Mouse (Mus musculus) megakaryocyte, embryonic 14.5 days (primary cell): ENCODE measurements around the gene Gm10719. TPM values are rescaled to one million over a fixed set of nuclear protein-coding genes. Genes with fewer than 3 reads are reported as not detected.
"Not testable (repeated sequence)": the region's sequence is repeated elsewhere in the genome, so short reads cannot be mapped to it uniquely, and the experiment has no call there.

Experiments used
- H3K27me3 ChIP-seq: replicated peaks from 2 replicates; pipeline ENCODE3; 2012; ENCODE audit warnings: inconsistent platforms
- H3K36me3 ChIP-seq: replicated peaks from 2 replicates; pipeline ENCODE3; 2012; ENCODE audit warnings: low read length, inconsistent platforms, mixed read lengths
- H3K4me1 ChIP-seq: 2 replicates; pipeline ENCODE4 v1.6.1; 2012; ENCODE audit warnings: inconsistent platforms
- H3K4me3 ChIP-seq: replicated peaks from 2 replicates; pipeline ENCODE3; 2012; ENCODE audit warnings: moderate library complexity, mild to moderate bottlenecking, inconsistent platforms
- H3K9me3 ChIP-seq: 2 replicates; pipeline ENCODE4 v1.6.1; 2012; ENCODE audit warnings: inconsistent platforms
- polyA plus RNA-seq: library from polyadenylated mRNA; stranded (reverse); fragments of >175 nt; gene quantifications from 2 replicates; pipeline ENCODE4 v1.2.3, GENCODE M21; 2012; ENCODE audit warnings: low replicate concordance; ENCODE audit not compliant: insufficient read depth

Gene Gm10719
- polyA plus RNA-seq, 1 experiment: 9.8 TPM

DNA sequence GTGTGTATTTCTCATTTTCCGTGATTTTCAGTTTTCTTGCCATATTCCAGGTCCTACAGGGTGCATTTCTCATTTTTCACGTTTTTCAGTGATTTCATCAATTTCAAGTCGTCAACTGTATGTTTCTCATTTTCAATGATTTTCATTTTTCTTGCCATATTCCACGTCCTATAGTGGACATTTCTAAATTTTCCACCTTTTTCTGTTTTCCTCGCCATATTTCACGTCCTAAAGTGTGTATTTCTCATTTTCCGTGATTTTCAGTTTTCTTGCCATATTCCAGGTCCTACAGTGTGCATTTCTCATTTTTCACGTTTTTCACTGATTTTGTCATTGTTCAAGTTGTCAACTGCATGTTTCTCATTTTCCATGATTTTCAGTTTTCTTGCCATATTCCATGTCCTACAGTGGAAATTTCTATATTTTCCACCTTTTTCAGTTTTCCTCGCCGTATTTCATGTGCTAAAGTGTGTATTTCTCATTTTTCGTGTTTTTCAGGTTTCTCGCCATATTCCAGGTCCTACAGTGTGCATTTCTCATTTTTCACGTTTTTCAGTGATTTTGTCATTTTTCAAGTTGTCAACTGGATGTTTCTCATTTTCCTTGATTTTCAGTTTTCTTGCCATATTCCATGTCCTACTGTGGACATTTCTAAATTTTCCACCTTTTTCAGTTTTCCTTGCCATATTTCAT is 5.3 kb downstream of the Gm10719 start:
- not testable (repeated sequence) for H3K27me3 ChIP-seq, H3K9me3 ChIP-seq, H3K36me3 ChIP-seq, H3K4me3 ChIP-seq, H3K4me1 ChIP-seq

DNA sequence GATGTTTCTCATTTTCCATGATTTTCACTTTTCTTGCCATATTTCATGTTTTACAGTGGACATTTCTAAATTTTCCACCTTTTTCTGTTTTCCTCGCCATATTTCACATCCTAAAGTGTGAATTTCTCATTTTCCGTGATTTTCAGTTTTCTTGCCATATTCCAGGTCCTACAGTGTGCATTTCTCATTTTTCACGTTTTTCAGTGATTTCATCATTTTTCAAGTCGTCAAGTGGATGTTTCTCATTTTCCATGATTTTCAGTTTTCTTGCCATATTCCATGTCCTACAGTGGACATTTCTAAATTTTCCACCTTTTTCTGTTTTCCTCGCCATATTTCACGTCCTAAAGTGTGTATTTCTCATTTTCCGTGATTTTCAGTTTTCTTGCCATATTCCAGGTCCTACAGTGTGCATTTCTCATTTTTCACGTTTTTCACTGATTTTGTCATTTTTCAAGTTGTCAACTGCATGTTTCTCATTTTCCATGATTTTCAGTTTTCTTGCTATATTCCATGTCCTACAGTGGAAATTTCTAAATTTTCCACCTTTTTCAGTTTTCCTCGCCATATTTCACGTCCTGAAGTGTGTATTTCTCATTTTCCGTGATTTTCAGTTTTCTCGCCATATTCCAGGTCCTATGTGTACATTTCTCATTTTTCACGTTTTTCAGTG is 6.2 kb downstream of the Gm10719 start, which contains the start of gene Gm10718:
Gene Gm10718 (plus strand): TSS at position 236 of the 673 bp plus-strand sequence.
- not testable (repeated sequence) for H3K36me3 ChIP-seq, H3K4me1 ChIP-seq, H3K9me3 ChIP-seq, H3K27me3 ChIP-seq, H3K4me3 ChIP-seq

GRCm38 (mm10) chr9:3023985-3024648 is 6.9 kb downstream of the Gm10719 start:
- not testable (repeated sequence) for H3K4me3 ChIP-seq, H3K4me1 ChIP-seq, H3K27me3 ChIP-seq, H3K9me3 ChIP-seq, H3K36me3 ChIP-seq

- not testable (repeated sequence) for H3K4me1 ChIP-seq, H3K9me3 ChIP-seq, H3K36me3 ChIP-seq, H3K27me3 ChIP-seq, H3K4me3 ChIP-seq
Observed at GRCm38 (mm10) chr9:3024912-3025467, 7.8 kb downstream of the Gm10719 start, which contains the start of gene Gm10717. TSS of gene Gm10717 (plus strand) at chr9:3025417.

GRCm38 (mm10) chr9:3025653-3026052 is 8.4 kb downstream of the Gm10719 start:
- not testable (repeated sequence) for H3K27me3 ChIP-seq, H3K4me3 ChIP-seq, H3K9me3 ChIP-seq, H3K36me3 ChIP-seq, H3K4me1 ChIP-seq

- H3K36me3 ChIP-seq, H3K4me3 ChIP-seq, H3K27me3 ChIP-seq, H3K9me3 ChIP-seq, H3K4me1 ChIP-seq: not testable (repeated sequence)
Observed at GRCm38 (mm10) chr9:3026136-3026535, 8.9 kb downstream of the Gm10719 start.

- H3K27me3 ChIP-seq, H3K9me3 ChIP-seq, H3K4me3 ChIP-seq, H3K4me1 ChIP-seq, H3K36me3 ChIP-seq: not testable (repeated sequence)
Observed at GRCm38 (mm10) chr9:3026741-3027140, 9.5 kb downstream of the Gm10719 start.

DNA sequence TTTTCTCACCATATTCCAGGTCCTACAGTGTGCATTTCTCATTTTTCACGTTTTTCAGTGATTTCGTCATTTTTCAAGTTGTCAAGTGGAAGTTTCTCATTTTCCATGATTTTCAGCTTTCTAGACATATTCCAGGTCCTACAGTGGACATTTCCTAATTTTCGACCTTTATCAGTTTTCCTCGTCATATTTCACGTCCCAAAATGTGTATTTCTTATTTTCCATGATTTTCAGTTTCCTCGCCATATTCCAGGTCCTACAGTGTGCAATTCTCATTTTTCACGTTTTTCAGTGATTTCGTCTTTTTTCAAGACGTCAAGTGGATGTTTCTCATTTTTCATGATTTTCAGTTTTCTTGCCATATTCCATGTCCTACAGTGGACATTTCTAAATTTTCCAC is 10.0 kb downstream of the Gm10719 start:
- H3K9me3 ChIP-seq, H3K4me1 ChIP-seq, H3K36me3 ChIP-seq, H3K4me3 ChIP-seq, H3K27me3 ChIP-seq: not testable (repeated sequence)

DNA sequence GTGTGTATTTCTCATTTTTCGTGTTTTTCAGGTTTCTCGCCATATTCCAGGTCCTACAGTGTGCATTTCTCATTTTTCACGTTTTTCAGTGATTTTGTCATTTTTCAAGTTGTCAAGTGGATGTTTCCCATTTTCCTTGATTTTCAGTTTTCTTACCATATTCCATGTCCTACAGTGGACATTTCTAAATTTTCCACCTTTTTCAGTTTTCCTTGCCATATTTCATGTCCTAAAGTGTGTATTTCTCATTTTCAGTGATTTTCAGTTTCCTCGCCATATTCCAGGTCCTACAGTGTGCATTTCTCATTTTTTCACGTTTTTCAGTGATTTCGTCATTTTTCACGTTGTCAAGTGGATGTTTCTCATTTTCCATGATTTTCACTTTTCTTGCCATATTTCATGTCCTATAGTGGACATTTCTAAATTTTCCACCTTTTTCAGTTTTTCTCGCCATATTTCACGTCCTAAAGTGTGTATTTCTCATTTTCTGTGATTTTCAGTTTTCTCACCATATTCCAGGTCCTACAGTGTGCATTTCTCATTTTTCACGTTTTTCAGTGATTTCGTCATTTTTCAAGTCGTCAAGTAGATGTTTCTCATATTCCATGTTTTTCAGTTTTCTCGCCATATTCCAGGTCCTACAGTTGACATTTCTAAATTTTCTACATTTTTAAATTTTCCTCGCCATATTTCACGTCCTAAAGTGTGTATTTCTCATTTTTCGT is 12.2 kb downstream of the Gm10719 start:
- H3K36me3 ChIP-seq, H3K27me3 ChIP-seq, H3K4me1 ChIP-seq, H3K9me3 ChIP-seq, H3K4me3 ChIP-seq: not testable (repeated sequence)

DNA sequence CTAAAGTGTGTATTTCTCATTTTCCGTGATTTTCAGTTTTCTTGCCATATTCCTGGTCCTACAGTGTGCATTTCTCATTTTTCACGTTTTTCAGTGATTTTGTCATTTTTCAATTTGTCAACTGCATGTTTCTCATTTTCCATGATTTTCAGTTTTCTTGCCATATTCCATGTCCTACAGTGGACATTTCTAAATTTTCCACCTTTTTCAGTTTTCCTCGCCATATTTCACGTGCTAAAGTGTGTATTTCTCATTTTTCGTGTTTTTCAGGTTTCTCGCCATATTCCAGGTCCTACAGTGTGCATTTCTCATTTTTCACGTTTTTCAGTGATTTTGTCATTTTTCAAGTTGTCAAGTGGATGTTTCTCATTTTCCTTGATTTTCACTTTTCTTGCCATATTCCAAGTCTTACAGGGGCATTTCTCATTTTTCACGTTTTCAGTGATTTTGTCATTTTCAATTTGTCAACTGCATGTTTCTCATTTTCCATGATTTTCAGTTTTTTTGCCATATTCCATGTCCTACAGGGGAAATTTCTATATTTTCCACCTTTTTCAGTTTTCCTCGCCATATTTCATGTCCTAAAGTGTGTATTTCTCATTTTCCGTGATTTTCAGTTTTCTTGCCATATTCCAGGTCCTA is 13.6 kb downstream of the Gm10719 start:
- H3K4me1 ChIP-seq, H3K9me3 ChIP-seq, H3K36me3 ChIP-seq, H3K4me3 ChIP-seq, H3K27me3 ChIP-seq: not testable (repeated sequence)

DNA sequence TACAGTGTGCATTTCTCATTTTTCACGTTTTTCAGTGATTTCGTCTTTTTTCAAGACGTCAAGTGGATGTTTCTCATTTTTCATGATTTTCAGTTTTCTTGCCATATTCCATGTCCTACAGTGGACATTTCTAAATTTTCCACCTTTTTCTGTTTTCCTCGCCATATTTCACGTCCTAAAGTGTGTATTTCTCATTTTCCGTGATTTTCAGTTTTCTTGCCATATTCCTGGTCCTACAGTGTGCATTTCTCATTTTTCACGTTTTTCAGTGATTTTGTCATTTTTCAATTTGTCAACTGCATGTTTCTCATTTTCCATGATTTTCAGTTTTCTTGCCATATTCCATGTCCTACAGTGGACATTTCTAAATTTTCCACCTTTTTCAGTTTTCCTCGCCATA is 17.1 kb downstream of the Gm10719 start, which contains the start of gene Gm17535:
Gene Gm17535 (plus strand): TSS at position 301 of the 400 bp plus-strand sequence.
- H3K36me3 ChIP-seq, H3K9me3 ChIP-seq, H3K4me3 ChIP-seq, H3K4me1 ChIP-seq, H3K27me3 ChIP-seq: not testable (repeated sequence)

- H3K4me1 ChIP-seq, H3K27me3 ChIP-seq, H3K4me3 ChIP-seq, H3K9me3 ChIP-seq, H3K36me3 ChIP-seq: not testable (repeated sequence)
Observed at GRCm38 (mm10) chr9:3036577-3036976, 19.4 kb downstream of the Gm10719 start, which contains the start of gene Gm10715. TSS of gene Gm10715 (plus strand) at chr9:3036877.

- not testable (repeated sequence) for H3K4me1 ChIP-seq, H3K27me3 ChIP-seq, H3K4me3 ChIP-seq, H3K36me3 ChIP-seq
- H3K9me3 ChIP-seq: peaks cover 11% of the 10 kb centered on the region
Observed at GRCm38 (mm10) chr9:3038161-3038560, 21.0 kb downstream of the Gm10719 start.
